Mouse (Mus musculus) limb, embryonic 15.5 days (tissue): Measurements from ENCODE around the gene Vmn1r19. TPM values are rescaled to one million over a fixed set of nuclear protein-coding genes. Genes with fewer than 3 reads are reported as not detected.
"Not testable (repeated sequence)": the region's sequence is repeated elsewhere in the genome, so short reads cannot be mapped to it uniquely, and the experiment has no call there.

ENCODE experiments used
- ATAC-seq: fragments of 200-750 bp; cut with Nextera tagmentation; 2 replicates; pipeline ENCODE4 v1.8.0; 2017; ENCODE audit warnings: low read depth, moderate TSS enrichment; ENCODE audit not compliant: insufficient number of reproducible peaks, low FRiP score, low TSS enrichment
- H3K27ac ChIP-seq: fragments of 300-500 bp; sonication (generic); 2 replicates; pipeline ENCODE4 v1.5.1; 2015; ENCODE audit warnings: moderate library complexity, mild to moderate bottlenecking, inconsistent platforms
- H3K27me3 ChIP-seq: fragments of 300-500 bp; sonication (generic); 2 replicates; pipeline ENCODE4 v1.6.1; 2015; ENCODE audit warnings: inconsistent platforms
- H3K36me3 ChIP-seq: fragments of 300-500 bp; sonication (generic); 2 replicates; pipeline ENCODE4 v1.6.1; 2015; ENCODE audit warnings: inconsistent platforms
- H3K4me1 ChIP-seq: fragments of 300-500 bp; sonication (generic); 2 replicates; pipeline ENCODE4 v1.6.1; 2015; ENCODE audit warnings: inconsistent platforms
- H3K4me2 ChIP-seq: fragments of 300-500 bp; sonication (generic); 2 replicates; pipeline ENCODE4 v1.6.1; 2015; ENCODE audit warnings: mild to moderate bottlenecking, inconsistent platforms
- H3K4me3 ChIP-seq: fragments of 300-500 bp; sonication (generic); 2 replicates; pipeline ENCODE4 v1.5.1; 2015; ENCODE audit warnings: mild to moderate bottlenecking, inconsistent platforms
- H3K9ac ChIP-seq: fragments of 300-500 bp; sonication (generic); 2 replicates; pipeline ENCODE4 v1.6.1; 2015; ENCODE audit warnings: inconsistent platforms
- H3K9me3 ChIP-seq: fragments of 300-500 bp; sonication (generic); 2 replicates; pipeline ENCODE4 v1.6.1; 2016; ENCODE audit warnings: inconsistent platforms
- WGBS: fragments of 180-500 bp; shearing (Covaris S2); methylation state at CpG from one replicate; pipeline ENCODE4 v1.1.7; 2015; 5-methylcytosine and 5-hydroxymethylcytosine counted together
- polyA plus RNA-seq: library from polyadenylated mRNA; unstranded; fragments of >200 nt; fragmentation: Nextera tagmentation; extraction: Ambion mirVana; gene quantifications from 2 replicates; pipeline ENCODE4 v1.2.1, GENCODE M21; 2015

Gene Vmn1r19
- not detected in 2 replicates for polyA plus RNA-seq

GRCm38 (mm10) chr6:57403480-57403879, at the start of gene Vmn1r19:
Gene Vmn1r19, plus strand, starts transcription at chr6:57403780.
- H3K27me3 ChIP-seq, H3K9ac ChIP-seq, H3K4me3 ChIP-seq, H3K9me3 ChIP-seq, H3K4me2 ChIP-seq, H3K27ac ChIP-seq, H3K4me1 ChIP-seq, ATAC-seq, H3K36me3 ChIP-seq: not testable (repeated sequence)
- WGBS, result 64% methylated on average over 3 of the region's 3 CpGs

GRCm38 (mm10) chr6:57356864-57357263, 46.7 kb upstream of the Vmn1r19 start:
- H3K4me1 ChIP-seq, result no peaks in the 10 kb centered on the region
- no peaks in the 10 kb centered on the region for H3K9me3 ChIP-seq
- no peak overlapping the region for H3K27ac ChIP-seq
- 70% methylated on average over 2 of the region's 2 CpGs for WGBS
- no peaks in the 10 kb centered on the region for H3K27me3 ChIP-seq
- no peak overlapping the region for H3K4me2 ChIP-seq
- ATAC-seq, result no peak
- no peak overlapping the region for H3K9ac ChIP-seq
- H3K4me3 ChIP-seq, result no peak overlapping the region
- no peaks in the 10 kb centered on the region for H3K36me3 ChIP-seq

- H3K27ac ChIP-seq, result no peak within 1 kb of the TSS
These were observed 40.0 kb upstream of the Vmn1r19 start, which contains the start of gene Vmn1r17 for GRCm38 (mm10) chr6:57363627-57364026. Gene Vmn1r17, minus strand, starts transcription at chr6:57363727.

GRCm38 (mm10) chr6:57365866-57366265, 37.7 kb upstream of the Vmn1r19 start:
- not testable (repeated sequence) for H3K4me1 ChIP-seq, H3K27ac ChIP-seq, H3K9me3 ChIP-seq, H3K4me2 ChIP-seq, H3K36me3 ChIP-seq, H3K27me3 ChIP-seq, ATAC-seq, H3K4me3 ChIP-seq, H3K9ac ChIP-seq
- WGBS, result 93% methylated on average over 1 of the region's 1 CpGs

More at GRCm38 (mm10) chr6:57363627-57364026, 40.0 kb upstream of the Vmn1r19 start, which contains the start of gene Vmn1r17:
- Histone ChIP-seq H3K4me1 (no peaks in the 10 kb centered on the region), H3K4me3 (no peak within 1 kb of the TSS), H3K36me3 (no peaks in the 10 kb centered on the region), H3K27me3 (no peaks in the 10 kb centered on the region), H3K4me2 (no peak within 1 kb of the TSS), H3K9ac (no peak within 1 kb of the TSS), H3K9me3 (no peaks in the 10 kb centered on the region)
- WGBS, result 82% methylated on average over 1 of the region's 1 CpGs
- ATAC-seq, result no peak

GRCm38 (mm10) chr6:57367496-57367895, 36.1 kb upstream of the Vmn1r19 start:
- Histone ChIP-seq H3K9me3 (no peaks in the 10 kb centered on the region), H3K27ac (no peak overlapping the region), H3K36me3 (no peaks in the 10 kb centered on the region), H3K9ac (no peak overlapping the region), H3K4me2 (no peak overlapping the region), H3K27me3 (no peaks in the 10 kb centered on the region), H3K4me3 (no peak overlapping the region), H3K4me1 (no peaks in the 10 kb centered on the region)
- WGBS, result 84% methylated on average over 1 of the region's 1 CpGs
- ATAC-seq, result no peak

- no peaks in the 10 kb centered on the region for H3K27me3 ChIP-seq
- H3K4me1 ChIP-seq, result no peaks in the 10 kb centered on the region
- H3K27ac ChIP-seq, result no peak within 1 kb of the TSS
- H3K9me3 ChIP-seq, result no peaks in the 10 kb centered on the region
- ATAC-seq, result no peak
- H3K9ac ChIP-seq, result no peak within 1 kb of the TSS
- H3K4me3 ChIP-seq, result no peak within 1 kb of the TSS
- no peaks in the 10 kb centered on the region for H3K36me3 ChIP-seq
- H3K4me2 ChIP-seq, result no peak within 1 kb of the TSS
These were observed 7.9 kb upstream of the Vmn1r19 start, which contains the start of gene Vmn1r18 for GRCm38 (mm10) chr6:57395683-57396082. Gene Vmn1r18, minus strand, starts transcription at chr6:57395783.

- no peaks in the 10 kb centered on the region for H3K4me1 ChIP-seq
- no peak within 1 kb of the TSS for H3K27ac ChIP-seq
- no peak for ATAC-seq
- no peaks in the 10 kb centered on the region for H3K9me3 ChIP-seq
- 60% methylated on average over 1 of the region's 1 CpGs for WGBS
- no peak within 1 kb of the TSS for H3K4me3 ChIP-seq
- no peaks in the 10 kb centered on the region for H3K27me3 ChIP-seq
- H3K36me3 ChIP-seq, result no peaks in the 10 kb centered on the region
- H3K4me2 ChIP-seq, result no peak within 1 kb of the TSS
- no peak within 1 kb of the TSS for H3K9ac ChIP-seq
These were observed 25.1 kb downstream of the Vmn1r19 start, which contains the start of gene Vmn1r20 for GRCm38 (mm10) chr6:57428630-57429029. Gene Vmn1r20, plus strand, starts transcription at chr6:57428930.

- WGBS, result 81% methylated on average over 1 of the region's 1 CpGs
- Histone ChIP-seq H3K4me2 (no peak overlapping the region), H3K4me1 (no peaks in the 10 kb centered on the region), H3K9me3 (no peaks in the 10 kb centered on the region), H3K27me3 (no peaks in the 10 kb centered on the region), H3K36me3 (no peaks in the 10 kb centered on the region), H3K9ac (no peak overlapping the region), H3K4me3 (no peak overlapping the region), H3K27ac (no peak overlapping the region)
- no peak for ATAC-seq
These were observed 27.6 kb downstream of the Vmn1r19 start for GRCm38 (mm10) chr6:57431196-57431595.

Other genes with a start within 250 kb of the Vmn1r19 start
- gene Vmn1r12, start 246.9 kb upstream of the Vmn1r19 start, polyA plus RNA-seq, result not detected in 2 replicates
- not detected in 2 replicates for gene Vmn1r13, start 200.5 kb upstream of the Vmn1r19 start, polyA plus RNA-seq
- not detected in 2 replicates for gene Vmn1r14, start 172.1 kb upstream of the Vmn1r19 start, polyA plus RNA-seq
- gene Vmn1r15, start 145.8 kb upstream of the Vmn1r19 start, polyA plus RNA-seq, result not detected in 2 replicates
- not detected in 2 replicates for gene Vmn1r16, start 74.3 kb upstream of the Vmn1r19 start, polyA plus RNA-seq
- not detected in 2 replicates for gene Vmn1r17, start 40.1 kb upstream of the Vmn1r19 start, polyA plus RNA-seq
- gene Vmn1r18, start 8.0 kb upstream of the Vmn1r19 start, polyA plus RNA-seq, result not detected in 2 replicates
- not detected in 2 replicates for gene Vmn1r20, start 25.1 kb downstream of the Vmn1r19 start, polyA plus RNA-seq
- 3.2 and 4.5 TPM in 2 replicates for gene Ppm1k, start 131.7 kb downstream of the Vmn1r19 start, polyA plus RNA-seq
- gene Herc6, start 177.2 kb downstream of the Vmn1r19 start, polyA plus RNA-seq, result 3.0 and 3.8 TPM in 2 replicates